28 mouse cellular contexts compared by ENCODE assay signal in genomic region chr7:105406322-105406721, GRCm38 (mm10). TPM values are rescaled to one million over a fixed set of nuclear protein-coding genes. Genes with fewer than 3 reads are reported as not detected.
DNase-seq lines count a peak whose midpoint lies in the region; ATAC-seq lines count a peak whose summit lies in the region.
"Had no signal": no experiment of that assay in that cellular context is flagged by ENCODE, and none has a peak within 500 bp of the region (broad histone marks: within the 10 kb centered on the region; RNA-seq: fewer than 3 reads in every experiment).

No protein-coding gene starts in this region.

- no peak overlapping the region for H3K4me3 ChIP-seq in hindbrain, embryonic 16.5 days (ENCODE audit: low read length)

- DNase-seq in testis, postnatal 10 days (ENCODE audit: low spot score), result no peak
- DNase-seq in urinary bladder, postnatal 36 days (ENCODE audit: low spot score in 2 of 2), result no peak
- DNase-seq: adrenal gland, adult 2 months; adrenal gland, adult 8-10 months; adrenal gland, postnatal 10 days; adrenal gland, postnatal 14 days; adrenal gland, postnatal 25 days; adrenal gland, postnatal 36 days; B cell, adult 2 months; cerebellum, adult 11 months; cerebellum, adult 11-12 months had no signal

- H3K9me3 ChIP-seq in hindbrain, embryonic 16.5 days (ENCODE audit: control insufficient read depth, low read length), result no peaks in the 10 kb centered on the region
- H3K9me3 ChIP-seq: G1E had no signal

- peak; percentile 36; the same call in 1 of the 2 replicates for ATAC-seq in common myeloid progenitor, adult 5-6 weeks (replicated peaks; ENCODE audit: low read depth, poor library complexity, severe bottlenecking)
- ATAC-seq in granulocyte monocyte progenitor cell, adult 5-6 weeks (replicated peaks; ENCODE audit: poor library complexity, severe bottlenecking), result peak; percentile 84
- peak; percentile 67 for ATAC-seq in megakaryocyte, adult 5-6 weeks (ENCODE audit: poor library complexity, severe bottlenecking)
- ATAC-seq in megakaryocyte progenitor cell, adult 5-6 weeks (replicated peaks; ENCODE audit: poor library complexity), result peak; percentile 71
- no peak for ATAC-seq in hindbrain, embryonic 16.5 days
- ATAC-seq in monocyte, adult 5-6 weeks (replicated peaks; ENCODE audit: insufficient number of reproducible peaks, low FRiP score, low TSS enrichment, poor library complexity, severe bottlenecking), result no peak
- ATAC-seq: activated CD4-positive, CD25-positive, alpha-beta regulatory T cell, adult 4 months; CD4-positive, CD25-positive, alpha-beta regulatory T cell, adult 4 months; Patski had no signal

- no peak overlapping the region for H3K9ac ChIP-seq in hindbrain, embryonic 16.5 days (ENCODE audit: low read depth, low read length)

- H3K36me3 ChIP-seq in hindbrain, embryonic 16.5 days (ENCODE audit: control insufficient read depth, insufficient read depth, low read length), result no peaks in the 10 kb centered on the region
- H3K36me3 ChIP-seq: G1E had no signal

- no peak overlapping the region for H3K4me2 ChIP-seq in hindbrain, embryonic 16.5 days (ENCODE audit: low read length)

- no peaks in the 10 kb centered on the region for H3K27me3 ChIP-seq in hindbrain, embryonic 16.5 days (replicated peaks; ENCODE audit: control insufficient read depth, insufficient read depth, low read length)
- H3K27me3 ChIP-seq: Patski had no signal

- H3K27ac ChIP-seq in hindbrain, embryonic 16.5 days (ENCODE audit: low read depth, low read length), result no peak overlapping the region

- WGBS in hindbrain, embryonic 16.5 days, result 79% methylated on average over 1 of the region's 1 CpGs

- no peaks in the 10 kb centered on the region for H3K4me1 ChIP-seq in hindbrain, embryonic 16.5 days (ENCODE audit: control insufficient read depth, insufficient read depth, low read depth, low read length)

RNA-seq across cellular contexts. Expression of gene Cnga4, which starts 2.0 kb away (rescaled TPM):
- not detected in 2 replicates for total RNA-seq in common myeloid progenitor, adult 5-6 weeks (2017)
- total RNA-seq in granulocyte monocyte progenitor cell, adult 5-6 weeks (2014; fragmentation: Nextera tagmentation), result not detected in 2 replicates
- not detected in 2 replicates for total RNA-seq in granulocyte monocyte progenitor cell, adult 5-6 weeks (2017)
- total RNA-seq in megakaryocyte, adult 5-6 weeks (2015), result 0.25 TPM in 1 of 2 replicates, not detected in the other
- total RNA-seq in megakaryocyte, adult 5-6 weeks (2017), result not detected in 2 replicates
- total RNA-seq in megakaryocyte progenitor cell, adult 5-6 weeks (2015), result 0.07 TPM in 1 of 2 replicates, not detected in the other
- not detected in 2 replicates for total RNA-seq in megakaryocyte progenitor cell, adult 5-6 weeks (2017)
- 0.17 TPM in 1 of 2 replicates, not detected in the other for polyA plus RNA-seq in hindbrain, embryonic 16.5 days (2015; fragmentation: Nextera tagmentation; extraction: Ambion mirVana)
- total RNA-seq in monocyte, adult 5-6 weeks (2017), result not detected in 3 replicates
- total RNA-seq: adrenal gland, adult 18-20 months; adrenal gland, adult 2 months; adrenal gland, adult 8-10 months; adrenal gland, postnatal 10 days; adrenal gland, postnatal 14 days; adrenal gland, postnatal 25 days; adrenal gland, postnatal 36 days; adrenal gland, postnatal 4 days; CH12.LX; G1E; MEL had no signal
- polyA plus RNA-seq: activated CD4-positive, CD25-positive, alpha-beta regulatory T cell, adult 4 months; C2C12; CD4-positive, CD25-positive, alpha-beta regulatory T cell, adult 4 months; G1E; Patski had no signal

RNA-seq across cellular contexts. Expression of gene Fam160a2, which starts 6.5 kb away (rescaled TPM):
- 9.0 and 10.0 TPM in 2 replicates for total RNA-seq in common myeloid progenitor, adult 5-6 weeks (2017)
- total RNA-seq in granulocyte monocyte progenitor cell, adult 5-6 weeks (2014; fragmentation: Nextera tagmentation), result 42.9 and 44.3 TPM in 2 replicates
- 9.0 and 23.2 TPM in 2 replicates for total RNA-seq in granulocyte monocyte progenitor cell, adult 5-6 weeks (2017)
- total RNA-seq in megakaryocyte, adult 5-6 weeks (2015), result 36.2 and 39.6 TPM in 2 replicates
- total RNA-seq in megakaryocyte, adult 5-6 weeks (2017), result 23.9 and 26.1 TPM in 2 replicates
- total RNA-seq in megakaryocyte progenitor cell, adult 5-6 weeks (2015), result 32.4 and 33.3 TPM in 2 replicates
- 8.7 and 19.8 TPM in 2 replicates for total RNA-seq in megakaryocyte progenitor cell, adult 5-6 weeks (2017)
- 43.4 and 43.7 TPM in 2 replicates for polyA plus RNA-seq in hindbrain, embryonic 16.5 days (2015; fragmentation: Nextera tagmentation; extraction: Ambion mirVana)
- total RNA-seq in monocyte, adult 5-6 weeks (2017), result 11.8 to 20.1 TPM (median 19.5 TPM) in 3 replicates

RNA-seq across cellular contexts. Expression of gene Cckbr, which starts 19.2 kb away (rescaled TPM):
- total RNA-seq in common myeloid progenitor, adult 5-6 weeks (2017), result not detected in 2 replicates
- total RNA-seq in granulocyte monocyte progenitor cell, adult 5-6 weeks (2014; fragmentation: Nextera tagmentation), result not detected in 2 replicates
- total RNA-seq in granulocyte monocyte progenitor cell, adult 5-6 weeks (2017), result not detected in 2 replicates
- not detected in 2 replicates for total RNA-seq in megakaryocyte, adult 5-6 weeks (2015)
- total RNA-seq in megakaryocyte, adult 5-6 weeks (2017), result not detected in 2 replicates
- not detected in 2 replicates for total RNA-seq in megakaryocyte progenitor cell, adult 5-6 weeks (2015)
- total RNA-seq in megakaryocyte progenitor cell, adult 5-6 weeks (2017), result not detected in 2 replicates
- polyA plus RNA-seq in hindbrain, embryonic 16.5 days (2015; fragmentation: Nextera tagmentation; extraction: Ambion mirVana), result 7.7 and 8.1 TPM in 2 replicates
- not detected in 3 replicates for total RNA-seq in monocyte, adult 5-6 weeks (2017)
- total RNA-seq: adrenal gland, adult 18-20 months; adrenal gland, adult 2 months; adrenal gland, postnatal 14 days; adrenal gland, postnatal 25 days; adrenal gland, postnatal 36 days; CH12.LX; MEL had no signal
- polyA plus RNA-seq: activated CD4-positive, CD25-positive, alpha-beta regulatory T cell, adult 4 months; C2C12; CD4-positive, CD25-positive, alpha-beta regulatory T cell, adult 4 months; G1E; Patski had no signal

RNA-seq across cellular contexts. Expression of gene Gm5901, which starts 31.5 kb away (rescaled TPM):
- not detected in 2 replicates for total RNA-seq in common myeloid progenitor, adult 5-6 weeks (2017)
- total RNA-seq in granulocyte monocyte progenitor cell, adult 5-6 weeks (2014; fragmentation: Nextera tagmentation), result not detected in 2 replicates
- not detected in 2 replicates for total RNA-seq in granulocyte monocyte progenitor cell, adult 5-6 weeks (2017)
- total RNA-seq in megakaryocyte, adult 5-6 weeks (2015), result 0.20 TPM in 1 of 2 replicates, not detected in the other
- total RNA-seq in megakaryocyte, adult 5-6 weeks (2017), result 0.73 TPM in 1 of 2 replicates, not detected in the other
- not detected in 2 replicates for total RNA-seq in megakaryocyte progenitor cell, adult 5-6 weeks (2015)
- total RNA-seq in megakaryocyte progenitor cell, adult 5-6 weeks (2017), result not detected in 2 replicates
- not detected in 2 replicates for polyA plus RNA-seq in hindbrain, embryonic 16.5 days (2015; fragmentation: Nextera tagmentation; extraction: Ambion mirVana)
- not detected in 3 replicates for total RNA-seq in monocyte, adult 5-6 weeks (2017)
- total RNA-seq: adrenal gland, adult 18-20 months; adrenal gland, adult 2 months; adrenal gland, adult 8-10 months; adrenal gland, postnatal 10 days; adrenal gland, postnatal 14 days; adrenal gland, postnatal 25 days; adrenal gland, postnatal 36 days; adrenal gland, postnatal 4 days had no signal
- polyA plus RNA-seq: activated CD4-positive, CD25-positive, alpha-beta regulatory T cell, adult 4 months; adrenal gland, adult 2 months; brain, embryonic 14.5 days; C2C12; CD4-positive, CD25-positive, alpha-beta regulatory T cell, adult 4 months; G1E; Patski had no signal

RNA-seq across cellular contexts. Expression of gene Olfr692, which starts 38.3 kb away (rescaled TPM):
- total RNA-seq in common myeloid progenitor, adult 5-6 weeks (2017), result not detected in 2 replicates
- not detected in 2 replicates for total RNA-seq in granulocyte monocyte progenitor cell, adult 5-6 weeks (2014; fragmentation: Nextera tagmentation)
- not detected in 2 replicates for total RNA-seq in granulocyte monocyte progenitor cell, adult 5-6 weeks (2017)
- total RNA-seq in megakaryocyte, adult 5-6 weeks (2015), result not detected in 2 replicates
- total RNA-seq in megakaryocyte, adult 5-6 weeks (2017), result not detected in 2 replicates
- total RNA-seq in megakaryocyte progenitor cell, adult 5-6 weeks (2015), result not detected in 2 replicates
- total RNA-seq in megakaryocyte progenitor cell, adult 5-6 weeks (2017), result not detected in 2 replicates
- not detected in 2 replicates for polyA plus RNA-seq in hindbrain, embryonic 16.5 days (2015; fragmentation: Nextera tagmentation; extraction: Ambion mirVana)
- not detected in 3 replicates for total RNA-seq in monocyte, adult 5-6 weeks (2017)
- total RNA-seq: adrenal gland, adult 18-20 months; adrenal gland, adult 2 months; adrenal gland, adult 8-10 months; adrenal gland, postnatal 10 days; adrenal gland, postnatal 14 days; adrenal gland, postnatal 25 days; adrenal gland, postnatal 36 days; adrenal gland, postnatal 4 days; CH12.LX; ES-E14; G1E; MEL had no signal
- polyA plus RNA-seq: activated CD4-positive, CD25-positive, alpha-beta regulatory T cell, adult 4 months; adrenal gland, adult 2 months; brain, embryonic 14.5 days; C2C12; CD4-positive, CD25-positive, alpha-beta regulatory T cell, adult 4 months; G1E; Patski had no signal

Comparison
In these comparisons a context has a peak if more than half of its experiments do, and no peak if none do; other contexts are left out.
1. ATAC-seq: peak in common myeloid progenitor, adult 5-6 weeks (single experiment), granulocyte monocyte progenitor cell, adult 5-6 weeks (single experiment), megakaryocyte, adult 5-6 weeks (single experiment) and megakaryocyte progenitor cell, adult 5-6 weeks (single experiment); none in hindbrain, embryonic 16.5 days (single experiment) and monocyte, adult 5-6 weeks (single experiment).